Mouse (Mus musculus): Measurements from ENCODE around the gene Sacm1l. TPM values are rescaled to one million over a fixed set of nuclear protein-coding genes. Genes with fewer than 3 reads are reported as not detected.
A peak's percentile ranks its signal among the peaks of the same experiment; 100 is the strongest.

Gene Sacm1l
- total RNA-seq, 2 experiments from 2014 or later, result 33.7 to 38.1 TPM

DNA sequence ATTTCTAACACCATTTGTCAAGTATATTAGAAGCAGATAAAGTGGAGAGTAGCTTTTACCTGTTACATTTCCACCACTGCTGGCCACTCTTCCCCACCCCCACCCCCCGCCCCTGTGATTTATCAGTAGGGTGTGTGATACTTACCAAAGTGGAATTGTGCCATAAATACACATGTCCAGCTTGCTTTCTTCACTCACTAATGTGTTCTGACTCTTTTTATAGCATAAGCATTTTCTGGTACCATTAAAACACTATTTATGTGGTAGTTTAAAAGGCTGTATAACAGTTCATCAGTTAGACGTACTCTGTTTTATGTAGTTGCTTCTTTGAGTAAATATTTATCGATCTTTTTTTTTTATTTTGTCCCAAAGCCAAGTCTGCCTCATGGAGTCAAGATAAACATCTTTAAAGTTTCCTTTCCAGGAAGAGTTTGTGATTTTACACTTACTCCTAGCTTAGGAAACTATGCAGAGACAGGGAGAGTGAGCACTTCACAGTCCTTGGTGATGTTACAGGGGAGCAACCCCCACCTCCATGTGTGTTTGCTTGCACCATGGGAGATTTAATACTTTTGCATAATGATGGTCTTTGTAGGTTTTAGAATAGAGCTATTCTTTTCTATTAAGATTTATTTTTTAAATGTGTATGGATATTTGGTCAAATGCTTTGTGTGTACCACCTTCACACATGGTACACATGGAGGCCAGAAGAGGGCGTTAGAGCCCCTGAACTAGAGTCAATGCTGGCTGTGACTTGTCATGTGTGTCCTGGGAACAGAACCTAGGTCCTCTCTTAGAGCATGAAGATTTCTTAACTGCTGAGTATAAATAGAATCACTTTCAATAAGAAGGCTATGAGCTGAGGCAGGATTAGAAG lies 23.1 kb upstream of the Sacm1l start:
- intact Hi-C loops (cut with DNase I), result loop anchor here (5.0 kb wide), 1 partner anchor 249 kb away; no protein-coding TSS in a partner anchor
- no peak for DNase-seq

- DNase-seq, result no peak
- intact Hi-C loops (cut with DNase I), result loop anchor here (5.0 kb wide), 1 partner anchor 250 kb away; no protein-coding TSS in a partner anchor
Measured at GRCm38 (mm10) chr9:123507380-123507779, 22.2 kb upstream of the Sacm1l start.

- no peak for DNase-seq
- intact Hi-C loops (cut with DNase I), result loop anchor here (5.0 kb wide), 1 partner anchor 252 kb away; no protein-coding TSS in a partner anchor
Measured at GRCm38 (mm10) chr9:123508986-123509385, 20.6 kb upstream of the Sacm1l start.

- no peak for DNase-seq
- intact Hi-C loops (cut with DNase I), result loop anchor here (5.0 kb wide), 1 partner anchor 253 kb away; no protein-coding TSS in a partner anchor
Measured at GRCm38 (mm10) chr9:123509638-123510604, 19.6 kb upstream of the Sacm1l start.

- intact Hi-C loops (cut with DNase I), result no loop called here
- no peak for DNase-seq
Measured at GRCm38 (mm10) chr9:123510926-123511325, 18.6 kb upstream of the Sacm1l start.

- intact Hi-C loops (cut with DNase I), result no loop called here
- DNase-seq, result no peak
Measured at GRCm38 (mm10) chr9:123512482-123512881, 17.1 kb upstream of the Sacm1l start.

DNA sequence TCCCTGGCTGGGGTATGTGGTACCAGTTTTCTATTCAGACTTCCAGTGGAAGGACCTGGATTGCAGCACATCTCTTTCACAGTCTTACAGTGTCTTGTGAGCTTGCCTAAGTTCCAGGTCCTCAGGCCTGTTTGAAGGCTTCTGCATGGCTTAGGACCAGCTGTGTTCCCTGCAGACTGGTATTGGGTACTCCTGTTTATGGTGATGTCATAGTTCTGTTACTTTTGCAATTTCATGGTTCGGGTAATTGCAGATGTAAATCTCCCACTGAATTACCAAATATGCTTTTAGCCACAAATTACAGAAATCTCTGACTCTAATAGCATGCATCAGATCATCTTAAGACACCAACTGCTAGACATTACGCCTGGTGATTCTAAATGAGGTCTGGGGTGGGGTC lies 14.5 kb upstream of the Sacm1l start:
- intact Hi-C loops (cut with DNase I), result no loop called here
- DNase-seq, result no peak

GRCm38 (mm10) chr9:123516641-123517385 lies 12.7 kb upstream of the Sacm1l start:
- intact Hi-C loops (cut with DNase I), result no loop called here
- no peak for DNase-seq

- intact Hi-C loops (cut with DNase I), result no loop called here
- DNase-seq, result no peak
Measured at GRCm38 (mm10) chr9:123518969-123519894, 10.3 kb upstream of the Sacm1l start.

DNA sequence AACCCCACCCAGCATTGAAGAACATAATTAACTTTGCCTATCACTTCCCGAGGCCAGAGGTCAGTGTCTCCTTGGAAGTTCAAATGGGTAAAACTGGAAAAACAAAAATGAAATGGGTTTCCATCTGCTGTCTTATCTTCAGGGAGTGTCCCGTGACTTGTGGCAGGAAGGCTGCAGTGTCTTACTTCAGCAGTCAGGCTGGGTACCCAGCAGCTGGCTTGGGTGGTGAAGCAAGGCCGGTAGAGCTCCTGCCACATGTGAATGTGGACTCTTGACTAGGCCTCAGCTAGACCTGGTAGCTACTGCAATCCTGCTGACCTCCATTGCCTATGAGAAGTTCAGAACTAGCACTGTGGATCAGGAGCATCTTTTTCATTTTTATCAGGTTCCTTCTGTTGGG lies 8.8 kb upstream of the Sacm1l start:
- intact Hi-C loops (cut with DNase I), result loop anchor here (5.0 to 10.0 kb wide), 2 partner anchors 263 to 496 kb away; partner anchors contain the start of gene Tmem42

DNA sequence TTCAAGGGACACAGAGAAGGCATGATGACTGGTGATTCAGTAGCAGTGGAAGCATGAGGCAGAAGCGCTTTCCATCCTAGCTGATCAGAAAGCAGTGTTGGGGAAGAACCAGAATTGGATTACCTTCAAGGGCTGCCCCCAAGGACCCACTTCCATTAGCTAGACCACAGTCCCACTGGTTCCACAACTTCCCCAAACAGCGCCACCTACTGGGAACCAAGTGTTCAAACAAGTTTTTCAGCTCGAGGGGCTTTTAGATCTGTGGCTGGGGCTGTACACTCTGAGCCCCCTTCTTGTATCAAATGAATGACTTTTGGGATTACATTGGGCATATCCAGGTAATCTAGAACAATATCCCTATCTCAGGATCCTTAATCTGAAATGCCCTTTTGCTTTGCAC lies 5.9 kb upstream of the Sacm1l start:
- intact Hi-C loops (cut with DNase I), result loop anchor here (5.0 to 10.0 kb wide), 2 partner anchors 266 to 499 kb away; partner anchors contain the start of gene Tmem42
- peak; percentile 51 to 67 for DNase-seq

More for the DNA sequence above, 8.8 kb upstream of the Sacm1l start:
- DNase-seq, result no peak

DNA sequence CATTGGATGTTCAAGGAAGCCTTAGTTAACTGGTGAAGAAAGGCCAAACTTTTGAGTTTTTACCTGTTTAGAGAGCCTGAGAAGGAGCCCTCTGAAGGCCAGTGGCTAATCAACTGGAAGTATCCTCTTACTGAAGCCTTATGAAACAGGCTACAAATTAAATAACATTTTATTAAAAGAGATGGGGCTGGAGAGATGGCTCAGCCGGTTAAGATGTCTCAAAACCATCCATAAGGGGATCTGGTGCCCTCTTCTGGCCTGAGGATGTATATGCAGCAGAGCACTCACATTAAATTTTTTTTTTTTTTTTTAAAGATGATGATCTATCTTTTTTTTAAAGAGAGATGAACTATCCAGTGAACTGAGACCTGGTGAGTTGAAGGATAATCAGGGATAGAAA lies 4.5 kb upstream of the Sacm1l start:
- peak; percentile 66 to 80 for DNase-seq
- intact Hi-C loops (cut with DNase I), result loop anchor here (1.0 to 10.0 kb wide), 2 partner anchors 75 to 500 kb away; partner anchors contain the start of gene Tmem42

GRCm38 (mm10) chr9:123526502-123526901 lies 3.1 kb upstream of the Sacm1l start:
- intact Hi-C loops (cut with DNase I), result loop anchor here (10.0 kb wide), 1 partner anchor 502 kb away; the partner anchor contains the start of gene Tmem42
- DNase-seq, result no peak

DNA sequence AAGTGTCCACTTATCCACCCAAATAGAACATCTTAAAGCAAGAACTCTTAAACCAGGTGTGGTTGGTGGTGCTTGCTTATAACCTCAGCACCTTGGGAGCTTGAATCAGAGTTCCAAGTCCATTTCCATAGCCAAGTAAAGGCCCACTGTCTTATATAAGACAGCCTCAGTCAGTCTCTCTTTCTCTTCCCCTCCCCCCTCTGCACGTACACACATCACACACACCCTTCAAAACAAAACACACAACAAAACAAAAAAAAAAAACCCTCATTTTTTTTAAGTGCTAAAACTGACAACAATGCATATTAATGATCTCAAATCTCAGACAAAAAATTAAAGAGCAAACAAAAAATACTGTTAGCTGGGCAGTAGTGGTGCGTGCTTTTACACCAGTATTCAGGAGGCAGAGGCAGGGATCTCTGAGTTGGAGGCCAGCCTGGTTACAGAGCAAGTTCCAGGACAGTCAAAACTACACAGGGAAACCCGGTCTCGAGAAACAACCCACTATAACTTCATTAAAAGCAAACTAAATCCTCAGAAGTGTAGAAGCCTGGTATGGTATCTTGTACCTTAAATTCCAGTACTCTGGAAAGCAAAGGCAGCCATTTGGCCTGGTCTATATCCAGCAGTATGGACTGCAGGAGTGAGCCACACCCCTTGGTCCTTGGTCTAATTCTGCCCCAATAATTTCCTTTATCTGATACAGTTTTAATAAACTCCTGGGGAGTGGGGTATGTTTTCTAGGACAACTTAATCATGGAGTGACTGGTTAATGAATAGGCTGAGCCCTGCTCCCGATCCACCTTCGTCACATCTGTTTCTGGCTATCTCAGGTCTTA lies 1.3 kb upstream of the Sacm1l start:
- intact Hi-C loops (cut with DNase I), result loop anchor here (10.0 kb wide), 1 partner anchor 504 kb away; the partner anchor contains the start of gene Tmem42
- no peak for DNase-seq

GRCm38 (mm10) chr9:123528926-123529295 lies 648 bp upstream of the Sacm1l start:
- intact Hi-C loops (cut with DNase I), result loop anchor here (10.0 kb wide), 1 partner anchor 504 kb away; the partner anchor contains the start of gene Tmem42
- DNase-seq, result peak; percentile 45 to 49

DNA sequence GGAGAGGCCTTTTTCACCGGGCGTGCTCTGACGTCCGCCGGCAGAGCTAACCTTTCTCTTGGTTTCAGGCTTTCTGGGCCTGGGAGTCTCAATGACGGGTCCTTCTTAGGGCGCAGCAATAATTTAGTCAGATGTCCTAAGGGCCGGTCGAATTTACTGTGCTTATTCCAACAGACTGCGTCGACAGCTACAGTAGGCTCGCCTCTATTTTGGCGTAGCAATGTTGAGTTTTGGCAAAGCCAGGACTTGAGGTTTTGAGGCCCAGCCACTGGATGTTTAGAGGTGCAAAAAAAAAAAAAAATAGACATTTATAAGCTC lies 558 bp downstream of the Sacm1l start:
- no peak for DNase-seq
- intact Hi-C loops (cut with DNase I), result no loop called here

DNA sequence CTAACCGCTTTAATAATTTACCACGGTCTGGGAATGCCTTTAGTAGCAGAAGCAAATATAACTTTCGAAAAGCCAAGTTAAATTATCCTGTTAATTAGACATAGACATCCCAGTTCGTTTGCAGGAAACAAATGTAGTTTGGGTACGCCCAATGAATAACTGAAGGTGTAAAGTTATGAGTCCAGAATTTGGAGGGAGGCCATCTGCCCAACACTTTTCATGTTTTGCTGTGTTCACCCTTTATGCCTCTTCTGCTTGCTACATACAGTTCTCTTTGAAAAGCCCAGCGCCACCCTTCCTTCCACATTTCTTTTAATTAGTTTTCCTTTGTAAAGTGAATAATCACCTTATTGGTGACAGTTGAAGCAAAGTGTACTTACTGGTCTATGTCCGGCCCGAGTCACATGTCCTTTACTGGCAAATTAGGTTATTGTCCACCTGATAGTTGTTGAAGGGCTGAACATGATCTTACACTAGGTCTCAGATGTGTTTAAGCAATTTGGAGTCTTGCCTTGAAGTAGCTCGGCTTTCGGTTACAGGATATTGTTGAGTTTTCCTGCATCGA lies 1.1 kb downstream of the Sacm1l start:
- no peak for DNase-seq
- intact Hi-C loops (cut with DNase I), result no loop called here

GRCm38 (mm10) chr9:123531234-123531633 lies 1.7 kb downstream of the Sacm1l start:
- intact Hi-C loops (cut with DNase I), result no loop called here
- DNase-seq, result no peak

Measured in heart, postnatal 14 days (tissue).